Mouse (Mus musculus): ENCODE results near the gene Kctd11. TPM values are rescaled to one million over a fixed set of nuclear protein-coding genes. Genes with fewer than 3 reads are reported as not detected.

Kctd11 gene
- polyA plus RNA-seq, 1 experiment from 2014 or later, result 11.4 TPM

- peak within 1 kb of the TSS; percentile 93 for H3K4me2 ChIP-seq (ENCODE audit: low read depth, low read length)
- WGBS, result 2% methylated on average over 57 of the region's 61 CpGs
- H3K4me1 ChIP-seq (replicated peaks; ENCODE audit: control insufficient read depth, insufficient read depth, low read length), result peaks cover 23% of the 10 kb centered on the region
- no peaks in the 10 kb centered on the region for H3K27me3 ChIP-seq (ENCODE audit: control insufficient read depth, insufficient read depth, low read depth, low read length)
- peak; percentile 90 for ATAC-seq (ENCODE audit: low read depth)
- peak within 1 kb of the TSS; percentile 85 for H3K9ac ChIP-seq (ENCODE audit: low read length)
- H3K4me3 ChIP-seq (ENCODE audit: low read length), result peak within 1 kb of the TSS; percentile 98
- peak within 1 kb of the TSS; percentile 82 for H3K27ac ChIP-seq (ENCODE audit: low read length)
- H3K36me3 ChIP-seq (ENCODE audit: control insufficient read depth, insufficient read depth, low read length), result peaks cover 68% of the 10 kb centered on the region
- no peaks in the 10 kb centered on the region for H3K9me3 ChIP-seq (ENCODE audit: control insufficient read depth, low read length)
Observed at GRCm38 (mm10) chr11:69913554-69914371, 32.6 kb upstream of the Kctd11 start, which contains the start of gene Gps2. Gene Gps2, plus strand, starts transcription at chr11:69913888.

- ATAC-seq (ENCODE audit: low read depth), result peak; percentile 5; the same call in 1 of the 2 replicates
- Histone ChIP-seq H3K27me3 (ENCODE audit: control insufficient read depth, insufficient read depth, low read depth, low read length) (no peaks in the 10 kb centered on the region), H3K27ac (ENCODE audit: low read length) (peak overlapping the region; percentile 82)
Observed at GRCm38 (mm10) chr11:69912716-69913530, 31.7 kb upstream of the Kctd11 start.

GRCm38 (mm10) chr11:69911701-69912100 is 30.5 kb upstream of the Kctd11 start:
- Histone ChIP-seq H3K36me3 (ENCODE audit: control insufficient read depth, insufficient read depth, low read length) (peaks cover 74% of the 10 kb centered on the region), H3K4me2 (ENCODE audit: low read depth, low read length) (no peak overlapping the region), H3K9me3 (ENCODE audit: control insufficient read depth, low read length) (no peaks in the 10 kb centered on the region), H3K27ac (ENCODE audit: low read length) (no peak overlapping the region), H3K4me3 (ENCODE audit: low read length) (no peak overlapping the region), H3K27me3 (ENCODE audit: control insufficient read depth, insufficient read depth, low read depth, low read length) (no peaks in the 10 kb centered on the region), H3K4me1 (replicated peaks; ENCODE audit: control insufficient read depth, insufficient read depth, low read length) (peaks cover 21% of the 10 kb centered on the region), H3K9ac (ENCODE audit: low read length) (no peak overlapping the region)
- no peak for ATAC-seq (ENCODE audit: low read depth)
- WGBS, result 88% methylated on average over 6 of the region's 6 CpGs

More at GRCm38 (mm10) chr11:69912716-69913530, 31.7 kb upstream of the Kctd11 start:
- Histone ChIP-seq H3K4me1 (replicated peaks; ENCODE audit: control insufficient read depth, insufficient read depth, low read length) (peaks cover 21% of the 10 kb centered on the region), H3K9ac (ENCODE audit: low read length) (peak overlapping the region; percentile 85), H3K4me2 (ENCODE audit: low read depth, low read length) (peak overlapping the region; percentile 93), H3K36me3 (ENCODE audit: control insufficient read depth, insufficient read depth, low read length) (peaks cover 70% of the 10 kb centered on the region), H3K9me3 (ENCODE audit: control insufficient read depth, low read length) (no peaks in the 10 kb centered on the region), H3K4me3 (ENCODE audit: low read length) (peak overlapping the region; percentile 98)
- WGBS, result 65% methylated on average over 15 of the region's 15 CpGs

- no peak overlapping the region for H3K27ac ChIP-seq (ENCODE audit: low read length)
- 91% methylated on average over 17 of the region's 17 CpGs for WGBS
- H3K4me2 ChIP-seq (ENCODE audit: low read depth, low read length), result no peak overlapping the region
- H3K9me3 ChIP-seq (ENCODE audit: control insufficient read depth, low read length), result no peaks in the 10 kb centered on the region
- no peaks in the 10 kb centered on the region for H3K27me3 ChIP-seq (ENCODE audit: control insufficient read depth, insufficient read depth, low read depth, low read length)
- H3K4me1 ChIP-seq (replicated peaks; ENCODE audit: control insufficient read depth, insufficient read depth, low read length), result peaks cover 21% of the 10 kb centered on the region
- ATAC-seq (ENCODE audit: low read depth), result no peak
- H3K36me3 ChIP-seq (ENCODE audit: control insufficient read depth, insufficient read depth, low read length), result peaks cover 75% of the 10 kb centered on the region
- H3K9ac ChIP-seq (ENCODE audit: low read length), result no peak overlapping the region
- no peak overlapping the region for H3K4me3 ChIP-seq (ENCODE audit: low read length)
Observed at GRCm38 (mm10) chr11:69910781-69911560, 29.8 kb upstream of the Kctd11 start.

GRCm38 (mm10) chr11:69910177-69910576 is 29.0 kb upstream of the Kctd11 start:
- Histone ChIP-seq H3K9ac (ENCODE audit: low read length) (no peak overlapping the region), H3K27me3 (ENCODE audit: control insufficient read depth, insufficient read depth, low read depth, low read length) (no peaks in the 10 kb centered on the region), H3K27ac (ENCODE audit: low read length) (no peak overlapping the region), H3K9me3 (ENCODE audit: control insufficient read depth, low read length) (no peaks in the 10 kb centered on the region), H3K4me1 (replicated peaks; ENCODE audit: control insufficient read depth, insufficient read depth, low read length) (peaks cover 15% of the 10 kb centered on the region), H3K4me3 (ENCODE audit: low read length) (no peak overlapping the region), H3K4me2 (ENCODE audit: low read depth, low read length) (no peak overlapping the region), H3K36me3 (ENCODE audit: control insufficient read depth, insufficient read depth, low read length) (peaks cover 74% of the 10 kb centered on the region)
- ATAC-seq (ENCODE audit: low read depth), result no peak
- 88% methylated on average over 8 of the region's 8 CpGs for WGBS

GRCm38 (mm10) chr11:69909174-69909573 is 28.0 kb upstream of the Kctd11 start:
- 93% methylated on average over 5 of the region's 5 CpGs for WGBS

GRCm38 (mm10) chr11:69908645-69909044 is 27.4 kb upstream of the Kctd11 start:
- Histone ChIP-seq H3K9me3 (ENCODE audit: control insufficient read depth, low read length) (no peaks in the 10 kb centered on the region), H3K4me3 (ENCODE audit: low read length) (no peak overlapping the region), H3K4me2 (ENCODE audit: low read depth, low read length) (no peak overlapping the region), H3K36me3 (ENCODE audit: control insufficient read depth, insufficient read depth, low read length) (peaks cover 78% of the 10 kb centered on the region), H3K9ac (ENCODE audit: low read length) (no peak overlapping the region), H3K27ac (ENCODE audit: low read length) (no peak overlapping the region), H3K4me1 (replicated peaks; ENCODE audit: control insufficient read depth, insufficient read depth, low read length) (peaks cover 7% of the 10 kb centered on the region), H3K27me3 (ENCODE audit: control insufficient read depth, insufficient read depth, low read depth, low read length) (no peaks in the 10 kb centered on the region)
- no peak for ATAC-seq (ENCODE audit: low read depth)
- WGBS, result 88% methylated on average over 11 of the region's 11 CpGs

More at GRCm38 (mm10) chr11:69909174-69909573, 28.0 kb upstream of the Kctd11 start:
- Histone ChIP-seq H3K9me3 (ENCODE audit: control insufficient read depth, low read length) (no peaks in the 10 kb centered on the region), H3K4me2 (ENCODE audit: low read depth, low read length) (no peak overlapping the region), H3K4me1 (replicated peaks; ENCODE audit: control insufficient read depth, insufficient read depth, low read length) (peaks cover 7% of the 10 kb centered on the region), H3K27ac (ENCODE audit: low read length) (no peak overlapping the region), H3K4me3 (ENCODE audit: low read length) (no peak overlapping the region), H3K27me3 (ENCODE audit: control insufficient read depth, insufficient read depth, low read depth, low read length) (no peaks in the 10 kb centered on the region), H3K36me3 (ENCODE audit: control insufficient read depth, insufficient read depth, low read length) (peaks cover 74% of the 10 kb centered on the region), H3K9ac (ENCODE audit: low read length) (no peak overlapping the region)
- no peak for ATAC-seq (ENCODE audit: low read depth)

- H3K9me3 ChIP-seq (ENCODE audit: control insufficient read depth, low read length), result no peaks in the 10 kb centered on the region
- peaks cover 17% of the 10 kb centered on the region for H3K4me1 ChIP-seq (replicated peaks; ENCODE audit: control insufficient read depth, insufficient read depth, low read length)
- no peaks in the 10 kb centered on the region for H3K27me3 ChIP-seq (ENCODE audit: control insufficient read depth, insufficient read depth, low read depth, low read length)
- no peak overlapping the region for H3K4me2 ChIP-seq (ENCODE audit: low read depth, low read length)
- no peak overlapping the region for H3K4me3 ChIP-seq (ENCODE audit: low read length)
- WGBS, result 87% methylated on average over 9 of the region's 9 CpGs
- no peak for ATAC-seq (ENCODE audit: low read depth)
- no peak overlapping the region for H3K27ac ChIP-seq (ENCODE audit: low read length)
- peaks cover 47% of the 10 kb centered on the region for H3K36me3 ChIP-seq (ENCODE audit: control insufficient read depth, insufficient read depth, low read length)
- H3K9ac ChIP-seq (ENCODE audit: low read length), result no peak overlapping the region
Observed at GRCm38 (mm10) chr11:69904311-69904710, 23.1 kb upstream of the Kctd11 start.

All from lung, embryonic 16.5 days (tissue).